Mouse (Mus musculus): ENCODE measurements around the gene Pold1.

The Pold1 gene

DNA sequence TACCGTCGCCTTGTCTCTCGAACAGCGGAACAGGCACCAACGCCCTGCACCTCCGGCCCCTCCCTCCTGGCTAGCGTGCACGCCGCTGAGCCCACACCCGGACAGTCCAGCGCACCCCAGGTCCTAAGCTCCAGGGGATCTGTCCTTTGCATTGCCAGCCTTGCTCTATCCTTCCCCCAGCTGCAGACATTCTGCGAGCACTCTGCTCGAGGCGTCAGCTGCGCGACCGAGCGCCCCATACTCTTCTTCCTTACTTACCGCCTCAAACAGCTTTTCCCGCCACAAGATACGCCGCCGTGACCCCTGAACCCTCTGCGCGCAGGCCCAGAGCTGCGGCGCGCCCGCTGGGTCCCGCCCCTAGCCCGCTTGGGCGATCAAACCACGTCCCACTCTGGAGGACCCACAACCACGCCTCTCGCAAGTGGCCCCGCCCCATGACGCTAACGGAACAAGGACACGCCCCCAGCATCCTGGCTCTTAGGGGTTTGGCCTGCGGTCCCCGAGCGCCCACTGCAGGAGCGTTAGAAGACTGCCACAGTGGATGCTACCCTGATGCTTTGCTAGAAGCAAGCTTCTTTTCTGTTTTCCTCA is at the start of gene Pold1:
Gene Pold1, minus strand, starts transcription at position 353 of the 591 bp plus-strand sequence.
- DNase-seq (ENCODE audit: low spot score in 2 of 2) = peak; percentile 99

GRCm38 (mm10) chr7:44598336-44598735 is 49.7 kb upstream of the Pold1 start:
- no peak for DNase-seq (ENCODE audit: low spot score in 2 of 2)

GRCm38 (mm10) chr7:44597666-44598065 is 49.0 kb upstream of the Pold1 start:
- DNase-seq (ENCODE audit: low spot score in 2 of 2) = no peak

DNA sequence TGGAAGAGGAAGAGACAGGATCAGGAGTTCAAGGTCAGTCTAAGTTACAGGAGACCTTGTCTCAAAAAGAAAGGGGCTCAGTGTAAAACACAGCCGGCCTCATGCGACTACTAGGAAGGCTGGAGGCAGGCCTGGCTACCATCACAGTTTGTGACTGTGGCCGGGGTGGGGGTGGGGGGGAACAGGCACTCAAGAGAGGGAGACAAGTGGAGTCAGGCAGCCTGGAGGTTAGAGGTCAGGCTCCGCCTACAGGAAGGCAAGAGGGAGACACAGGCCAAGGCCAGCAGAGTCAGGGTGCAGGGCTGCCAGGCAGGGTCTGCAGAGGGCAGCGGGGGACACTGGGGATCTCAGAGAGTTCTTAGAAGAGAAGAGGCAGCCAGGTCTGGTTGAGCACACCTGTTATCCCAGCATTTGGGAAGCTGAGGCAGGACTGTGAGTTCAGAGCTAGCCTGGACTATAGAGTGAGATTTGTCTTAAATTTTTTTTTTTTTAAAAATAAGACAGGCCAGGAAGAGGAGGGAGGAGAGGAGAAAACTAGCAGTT is 48.4 kb upstream of the Pold1 start:
- no peak for DNase-seq (ENCODE audit: low spot score in 2 of 2)

DNA sequence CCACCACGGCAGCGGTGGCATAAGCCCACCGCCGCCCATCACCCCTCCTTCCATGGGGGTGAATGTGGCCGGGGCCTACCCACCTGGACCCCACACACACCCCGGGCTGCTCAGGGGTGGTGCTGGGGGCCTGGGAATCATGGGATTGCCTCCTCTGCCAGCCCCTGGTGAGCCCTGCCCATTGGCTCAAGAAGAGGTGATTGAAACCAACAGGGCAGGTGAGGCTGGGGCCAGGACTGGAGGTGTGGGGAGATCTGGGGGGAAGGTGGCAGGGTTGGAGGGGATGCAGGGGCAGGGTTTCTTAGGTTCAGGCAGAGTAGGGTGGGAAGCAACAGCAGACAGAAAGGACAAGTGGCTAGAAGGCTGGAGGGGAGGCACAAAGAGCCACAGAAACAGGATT is 47.4 kb upstream of the Pold1 start:
- DNase-seq (ENCODE audit: low spot score in 2 of 2) = no peak

DNA sequence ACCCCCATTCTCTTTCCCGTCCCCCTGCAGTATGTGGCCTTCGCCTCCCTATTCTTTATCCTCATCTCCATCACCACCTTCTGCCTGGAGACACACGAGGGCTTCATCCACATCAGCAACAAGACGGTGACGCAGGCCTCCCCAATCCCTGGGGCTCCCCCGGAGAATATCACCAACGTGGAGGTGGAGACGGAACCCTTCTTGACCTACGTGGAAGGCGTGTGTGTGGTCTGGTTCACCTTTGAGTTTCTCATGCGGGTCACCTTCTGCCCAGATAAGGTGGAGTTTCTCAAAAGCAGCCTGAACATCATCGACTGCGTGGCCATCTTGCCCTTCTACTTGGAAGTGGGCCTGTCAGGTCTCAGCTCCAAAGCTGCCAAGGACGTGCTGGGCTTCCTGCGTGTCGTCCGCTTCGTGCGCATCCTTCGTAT is 46.5 kb upstream of the Pold1 start:
- no peak for DNase-seq (ENCODE audit: low spot score in 2 of 2)

- DNase-seq (ENCODE audit: low spot score in 2 of 2) = no peak
These were observed 45.6 kb upstream of the Pold1 start for GRCm38 (mm10) chr7:44594291-44594690.

DNA sequence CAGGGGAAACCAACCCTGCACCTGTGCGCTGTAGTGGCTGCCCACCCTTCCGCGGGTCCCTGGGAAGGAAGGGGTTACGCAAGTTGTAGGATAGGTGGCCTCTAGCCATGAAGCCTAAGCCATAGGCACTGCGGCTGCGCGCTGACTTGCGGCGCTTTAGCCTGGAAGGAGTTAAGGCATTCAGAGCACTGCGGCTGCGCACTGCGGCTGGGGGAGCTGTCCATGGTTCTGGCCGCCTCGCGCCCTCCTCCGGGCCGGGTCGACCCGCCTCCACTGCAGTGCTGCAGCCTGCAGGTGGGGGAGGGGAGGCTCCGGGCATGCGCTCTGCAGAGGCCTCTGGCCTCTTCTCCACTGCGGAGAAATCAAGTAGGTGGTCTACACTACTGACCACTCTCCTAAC is 45.1 kb upstream of the Pold1 start:
- peak; percentile 81 to 83 for DNase-seq (ENCODE audit: low spot score in 2 of 2)

DNA sequence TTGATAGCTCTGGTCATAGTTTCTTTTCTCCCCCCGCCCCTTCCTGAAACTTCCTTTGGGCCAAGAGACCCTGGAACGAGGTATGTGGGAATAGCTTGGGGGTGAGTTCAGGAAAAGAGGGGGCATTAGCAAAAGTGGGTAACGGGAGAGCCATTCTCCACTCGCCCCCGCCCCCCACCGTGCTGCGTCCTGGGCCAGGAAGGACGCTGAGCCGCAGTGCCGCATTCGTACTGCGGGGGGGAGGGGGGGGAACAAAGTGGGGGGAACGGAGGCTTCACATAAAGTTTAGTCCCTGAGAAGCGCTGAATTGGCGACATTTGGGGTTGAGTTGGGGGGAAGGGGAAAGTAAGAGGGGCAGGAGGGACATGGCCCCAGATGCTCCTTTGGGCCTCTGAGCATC is 44.4 kb upstream of the Pold1 start:
- no peak for DNase-seq (ENCODE audit: low spot score in 2 of 2)

DNA sequence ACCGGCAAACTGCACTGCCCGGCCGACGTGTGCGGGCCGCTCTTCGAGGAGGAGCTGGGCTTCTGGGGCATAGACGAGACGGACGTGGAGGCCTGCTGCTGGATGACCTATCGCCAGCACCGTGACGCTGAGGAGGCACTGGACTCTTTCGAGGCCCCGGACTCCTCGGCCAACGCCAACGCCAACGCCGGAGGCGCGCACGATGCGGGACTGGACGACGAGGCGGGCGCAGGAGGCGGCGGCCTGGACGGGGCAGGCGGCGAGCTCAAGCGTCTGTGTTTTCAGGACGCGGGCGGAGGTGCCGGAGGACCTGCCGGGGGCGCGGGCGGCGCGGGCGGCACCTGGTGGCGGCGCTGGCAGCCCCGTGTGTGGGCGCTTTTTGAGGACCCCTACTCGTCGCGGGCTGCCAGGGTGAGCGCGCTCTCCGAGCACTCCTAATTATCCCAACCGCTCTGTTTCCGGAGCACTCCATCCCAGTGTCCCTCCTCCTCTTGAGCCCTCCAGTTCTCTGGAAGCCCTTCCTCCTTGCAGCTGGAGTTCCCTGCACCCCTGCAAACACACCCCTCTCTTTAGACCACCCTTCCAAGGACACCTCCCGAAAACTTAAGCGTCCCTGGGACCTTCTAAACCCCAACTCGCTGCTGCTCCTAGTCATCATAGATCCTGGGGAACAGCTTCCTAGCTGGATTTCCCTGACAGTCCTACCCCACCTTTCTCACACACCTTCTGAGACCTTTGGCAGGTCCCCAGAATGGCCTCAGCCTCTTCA is 42.9 kb upstream of the Pold1 start:
- DNase-seq (ENCODE audit: low spot score in 2 of 2) = no peak

- peak; percentile 95 to 96 for DNase-seq (ENCODE audit: low spot score in 2 of 2)
These were observed 42.0 kb upstream of the Pold1 start, which contains the start of gene Kcnc3 for GRCm38 (mm10) chr7:44590402-44591347. Gene Kcnc3, plus strand, starts transcription at chr7:44590664.

- no peak for DNase-seq (ENCODE audit: low spot score in 2 of 2)
These were observed 41.3 kb upstream of the Pold1 start for GRCm38 (mm10) chr7:44589946-44590345.

DNA sequence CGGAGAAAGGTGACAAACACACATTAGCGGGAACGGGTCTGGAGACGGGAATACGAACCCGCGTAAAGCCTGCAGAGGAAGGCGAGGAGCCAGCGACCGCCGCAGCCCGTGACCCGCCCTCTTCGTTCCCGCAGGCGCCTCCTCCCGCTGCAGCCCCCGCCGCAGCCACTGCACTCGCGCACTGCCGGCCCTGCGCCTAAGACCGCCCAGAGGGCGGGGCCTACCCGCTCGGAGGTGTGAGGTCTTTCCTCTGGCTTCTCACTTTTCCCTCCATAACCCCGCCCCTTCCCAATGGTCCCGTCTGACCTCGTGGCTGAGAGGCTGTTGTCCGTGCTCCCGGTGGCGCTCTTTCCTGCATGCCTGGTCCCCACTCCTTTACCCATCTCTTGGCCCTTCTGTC is 40.5 kb upstream of the Pold1 start:
- DNase-seq (ENCODE audit: low spot score in 2 of 2) = peak in 1 of 2 experiments; percentile 78

DNA sequence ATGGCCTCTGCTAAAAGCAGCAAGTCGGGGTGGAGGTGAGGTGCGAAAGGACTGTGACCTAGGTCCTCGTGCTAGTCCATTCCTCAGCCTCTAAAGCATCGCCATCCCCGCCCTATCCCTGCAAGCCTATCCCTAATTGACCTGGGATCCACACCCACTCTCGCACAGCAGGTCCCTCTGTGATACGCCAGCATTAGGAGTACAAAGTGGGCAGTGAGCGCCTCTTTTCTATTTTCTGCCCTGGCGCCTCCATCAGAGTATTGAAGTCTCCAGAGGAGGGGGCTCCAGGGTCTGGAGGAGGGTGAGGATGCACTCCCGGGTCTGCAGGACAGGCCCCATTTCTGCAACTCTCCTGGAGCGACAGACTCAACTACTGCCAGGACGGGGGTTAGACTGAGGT is 39.7 kb upstream of the Pold1 start:
- DNase-seq (ENCODE audit: low spot score in 2 of 2) = no peak

DNA sequence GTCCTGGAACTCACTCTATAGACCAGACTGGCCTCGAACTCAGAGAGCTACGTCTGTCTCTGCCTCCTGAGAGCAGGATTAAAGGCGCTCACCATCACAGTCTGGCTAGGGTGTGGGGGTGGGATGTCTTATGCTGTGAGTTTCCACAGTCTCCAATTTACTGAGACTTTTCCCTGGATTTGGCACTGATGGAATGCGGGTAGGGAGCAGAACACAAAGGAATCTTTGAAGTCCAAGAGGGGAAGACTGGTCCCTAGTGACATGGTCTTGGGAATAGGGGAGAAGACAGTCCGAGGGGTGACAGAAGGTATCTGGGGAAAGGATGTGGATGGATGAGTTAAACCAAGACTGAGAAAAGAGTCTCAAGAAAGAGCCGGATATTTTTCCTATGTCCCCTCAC is 39.0 kb upstream of the Pold1 start:
- DNase-seq (ENCODE audit: low spot score in 2 of 2) = no peak

GRCm38 (mm10) chr7:44586930-44587329 is 38.3 kb upstream of the Pold1 start:
- peak; percentile 78 to 82 for DNase-seq (ENCODE audit: low spot score in 2 of 2)

- no peak for DNase-seq (ENCODE audit: low spot score in 2 of 2)
These were observed 37.9 kb upstream of the Pold1 start for GRCm38 (mm10) chr7:44586518-44586917.

GRCm38 (mm10) chr7:44585606-44586005 is 37.0 kb upstream of the Pold1 start:
- no peak for DNase-seq (ENCODE audit: low spot score in 2 of 2)

DNA sequence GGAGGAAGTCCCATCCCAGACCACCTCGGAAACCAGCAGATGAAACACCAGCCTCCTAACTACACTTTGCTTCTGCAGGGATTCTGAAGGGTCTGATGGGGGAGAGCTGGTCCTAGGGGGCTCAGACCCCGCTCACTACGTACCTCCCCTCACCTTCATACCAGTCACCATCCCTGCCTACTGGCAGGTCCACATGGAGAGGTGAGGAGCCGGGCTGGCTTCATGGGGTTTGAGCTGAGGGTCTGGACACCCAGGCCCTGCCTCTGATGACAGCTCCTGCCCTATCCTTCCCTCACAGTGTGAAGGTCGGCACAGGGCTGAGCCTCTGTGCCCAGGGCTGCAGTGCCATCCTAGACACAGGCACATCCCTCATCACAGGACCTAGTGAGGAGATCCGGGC is 36.3 kb upstream of the Pold1 start:
- DNase-seq (ENCODE audit: low spot score in 2 of 2) = no peak

DNA sequence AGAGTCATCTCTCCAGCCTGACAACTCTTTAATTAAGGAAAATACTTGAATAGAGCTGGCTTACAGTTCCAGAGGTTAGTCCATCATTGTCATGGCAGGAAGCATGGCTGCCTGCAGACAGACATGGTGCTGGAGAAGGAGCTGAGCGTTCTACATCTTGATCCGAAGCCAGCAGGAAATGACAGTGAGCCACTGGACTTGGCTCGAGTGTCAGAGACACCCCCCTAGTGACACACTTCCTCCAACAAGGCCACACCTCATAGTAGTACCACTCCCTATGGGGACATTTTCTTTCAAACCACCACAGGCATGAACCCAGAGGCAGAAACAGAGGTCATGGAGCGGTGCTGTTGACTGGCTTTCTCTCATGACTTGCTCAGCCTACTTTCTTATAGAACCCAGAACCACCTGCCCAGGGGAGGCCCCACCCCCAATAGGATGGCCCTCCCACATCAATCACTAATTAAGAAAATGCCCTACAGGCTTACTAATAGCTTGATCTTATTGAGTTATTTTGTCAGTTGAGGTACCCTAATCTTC is 35.7 kb upstream of the Pold1 start:
- DNase-seq (ENCODE audit: low spot score in 2 of 2) = no peak

DNA sequence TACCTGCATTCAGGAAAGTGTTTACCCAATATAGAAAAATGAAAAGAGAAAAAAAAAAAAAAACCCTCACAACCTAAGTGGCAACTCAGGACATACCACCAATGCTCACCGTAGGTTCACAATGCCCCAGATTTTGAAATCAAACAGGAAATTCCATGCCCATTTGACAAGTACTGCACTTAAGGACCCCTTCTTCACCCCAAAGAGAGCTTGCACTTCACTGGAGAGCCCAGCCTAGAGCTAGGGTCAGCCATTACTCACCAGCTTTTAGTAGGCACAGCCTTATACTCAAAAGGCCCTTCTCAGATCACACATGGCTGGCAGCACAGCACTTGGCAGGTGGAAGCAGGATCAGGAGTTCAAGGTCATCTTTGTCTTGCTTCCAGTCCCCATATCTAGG is 34.5 kb upstream of the Pold1 start:
- DNase-seq (ENCODE audit: low spot score in 2 of 2) = no peak

- DNase-seq (ENCODE audit: low spot score in 2 of 2) = no peak
These were observed 34.1 kb upstream of the Pold1 start for GRCm38 (mm10) chr7:44582709-44583108.

Data from right cerebral cortex, postnatal 36 days (tissue).